ENCODE assay signal across 26 mouse cellular contexts in genomic region chr19:37921098-37921497, GRCm38 (mm10).
A peak's percentile ranks its signal among the peaks of the same experiment; 100 is the strongest.
DNase-seq lines count a peak whose midpoint lies in the region; ATAC-seq and TF ChIP-seq lines count a peak whose summit lies in the region.
"Had no signal": no experiment of that assay in that cellular context is flagged by ENCODE, and none has a peak within 500 bp of the region (broad histone marks: within the 10 kb centered on the region; RNA-seq: fewer than 3 reads in every experiment).

No protein-coding gene starts in this region.

- H3K9ac ChIP-seq in lung, postnatal 0 days (replicated peaks; ENCODE audit: low read depth): no peak overlapping the region
- no peak overlapping the region for H3K9ac ChIP-seq in midbrain, embryonic 11.5 days (ENCODE audit: low read length)
- no peak overlapping the region for H3K9ac ChIP-seq in ES-E14 (ENCODE audit: insufficient read depth, low read depth, low read length, poor library complexity, severe bottlenecking)
- no peak overlapping the region for H3K9ac ChIP-seq in intestine, embryonic 16.5 days (ENCODE audit: low read depth, low read length)
- H3K9ac ChIP-seq: embryonic facial prominence, embryonic 12.5 days; embryonic facial prominence, embryonic 15.5 days; heart, embryonic 12.5 days; heart, embryonic 15.5 days; hindbrain, embryonic 14.5 days had no signal

- no peak overlapping the region for H3K4me2 ChIP-seq in lung, postnatal 0 days (replicated peaks; ENCODE audit: low read depth, low read length)
- no peak overlapping the region for H3K4me2 ChIP-seq in midbrain, embryonic 11.5 days
- H3K4me2 ChIP-seq in intestine, embryonic 16.5 days (ENCODE audit: low read depth, low read length): no peak overlapping the region
- H3K4me2 ChIP-seq: embryonic facial prominence, embryonic 12.5 days; embryonic facial prominence, embryonic 15.5 days; heart, embryonic 12.5 days; heart, embryonic 15.5 days; hindbrain, embryonic 14.5 days had no signal

- H3K27ac ChIP-seq in lung, postnatal 0 days (ENCODE audit: low read length): no peak overlapping the region
- H3K27ac ChIP-seq in midbrain, embryonic 11.5 days (ENCODE audit: low read depth, low read length): no peak overlapping the region
- no peak overlapping the region for H3K27ac ChIP-seq in midbrain, embryonic 10.5 days (replicated peaks)
- no peak overlapping the region for H3K27ac ChIP-seq in ES-E14 (ENCODE audit: insufficient read depth, low read depth, low read length, poor library complexity, severe bottlenecking)
- H3K27ac ChIP-seq in intestine, embryonic 16.5 days (ENCODE audit: low read length): no peak overlapping the region
- H3K27ac ChIP-seq: embryonic facial prominence, embryonic 12.5 days; embryonic facial prominence, embryonic 15.5 days; heart, embryonic 15.5 days; hindbrain, embryonic 14.5 days; hindbrain, postnatal 0 days had no signal

- no peaks in the 10 kb centered on the region for H3K4me1 ChIP-seq in lung, postnatal 0 days (ENCODE audit: insufficient read depth, low read depth, low read length)
- no peaks in the 10 kb centered on the region for H3K4me1 ChIP-seq in midbrain, embryonic 11.5 days (ENCODE audit: control insufficient read depth, insufficient read depth, low read length)
- H3K4me1 ChIP-seq in midbrain, embryonic 10.5 days: peaks cover 6% of the 10 kb centered on the region; the same call in 1 of the 2 replicates
- peaks cover 2 to 3% of the 10 kb centered on the region in 2 experiments; a peak in 2 of 4 replicates for H3K4me1 ChIP-seq in ES-E14 (ENCODE audit: control insufficient read depth in 2 of 2, insufficient read depth in 2 of 2, low read length in 2 of 2, poor library complexity in 1 of 2)
- H3K4me1 ChIP-seq in intestine, embryonic 16.5 days (ENCODE audit: control insufficient read depth, insufficient read depth, low read length): no peaks in the 10 kb centered on the region
- H3K4me1 ChIP-seq: embryonic facial prominence, embryonic 15.5 days had no signal

- ATAC-seq in lung, postnatal 0 days: peak; percentile 54
- no peak for ATAC-seq in midbrain, embryonic 11.5 days (ENCODE audit: low FRiP score)
- no peak for ATAC-seq in monocyte, adult 5-6 weeks (replicated peaks; ENCODE audit: insufficient number of reproducible peaks, low FRiP score, low TSS enrichment, poor library complexity, severe bottlenecking)
- ATAC-seq in intestine, embryonic 16.5 days: no peak
- ATAC-seq: CD4-positive, CD25-positive, alpha-beta regulatory T cell, adult 4 months; hindbrain, postnatal 0 days; inflammation-experienced regulatory T-cells, adult 6 months had no signal

- no peak for TF ChIP-seq CTCF in lung, postnatal 0 days (IDR thresholded peaks at IDR 0.05)

- H3K27me3 ChIP-seq in lung, postnatal 0 days (replicated peaks; ENCODE audit: insufficient read depth, low read length): no peaks in the 10 kb centered on the region
- no peaks in the 10 kb centered on the region for H3K27me3 ChIP-seq in midbrain, embryonic 11.5 days (ENCODE audit: control insufficient read depth, insufficient read depth, low read length)
- H3K27me3 ChIP-seq in midbrain, embryonic 10.5 days (ENCODE audit: low read depth, poor library complexity, severe bottlenecking): no peaks in the 10 kb centered on the region; the same call in none of the 2 replicates
- H3K27me3 ChIP-seq in intestine, embryonic 16.5 days (replicated peaks; ENCODE audit: control insufficient read depth, insufficient read depth, low read length): no peaks in the 10 kb centered on the region
- H3K27me3 ChIP-seq: embryonic facial prominence, embryonic 12.5 days; embryonic facial prominence, embryonic 15.5 days; heart, embryonic 12.5 days; heart, embryonic 15.5 days had no signal

- no peak overlapping the region for H3K4me3 ChIP-seq in lung, postnatal 0 days (ENCODE audit: low read depth, low read length)
- H3K4me3 ChIP-seq in midbrain, embryonic 11.5 days (ENCODE audit: low read depth, low read length): no peak overlapping the region
- no peak overlapping the region for H3K4me3 ChIP-seq in midbrain, embryonic 10.5 days
- no peak overlapping the region for H3K4me3 ChIP-seq in ES-E14 (ENCODE audit: insufficient read depth in 1 of 2, low read depth in 1 of 2, low read length in 2 of 2, poor library complexity in 1 of 2, severe bottlenecking in 1 of 2)
- H3K4me3 ChIP-seq in intestine, embryonic 16.5 days (ENCODE audit: low read length): no peak overlapping the region
- H3K4me3 ChIP-seq: embryonic facial prominence, embryonic 12.5 days; embryonic facial prominence, embryonic 15.5 days; heart, embryonic 12.5 days; heart, embryonic 15.5 days had no signal

- H3K36me3 ChIP-seq in lung, postnatal 0 days (ENCODE audit: insufficient read depth, low read length): peaks cover 13% of the 10 kb centered on the region; the same call in 1 of the 2 replicates
- no peaks in the 10 kb centered on the region for H3K36me3 ChIP-seq in midbrain, embryonic 11.5 days (ENCODE audit: control insufficient read depth, insufficient read depth, low read length)
- H3K36me3 ChIP-seq in midbrain, embryonic 10.5 days: no peaks in the 10 kb centered on the region
- H3K36me3 ChIP-seq in ES-E14 (ENCODE audit: control insufficient read depth, insufficient read depth, low read length, poor library complexity, severe bottlenecking): peaks cover 4% of the 10 kb centered on the region; the same call in 1 of the 2 replicates
- H3K36me3 ChIP-seq in intestine, embryonic 16.5 days (ENCODE audit: control insufficient read depth, insufficient read depth, low read length): no peaks in the 10 kb centered on the region
- H3K36me3 ChIP-seq: embryonic facial prominence, embryonic 12.5 days; embryonic facial prominence, embryonic 15.5 days; heart, embryonic 12.5 days; heart, embryonic 15.5 days had no signal

- TF ChIP-seq EP300 in lung, postnatal 0 days (IDR thresholded peaks at IDR 0.05): no peak; the same call in 1 of the 2 replicates

- DNase-seq in lung, postnatal 0 days (ENCODE audit: low spot score): no peak
- no peak for DNase-seq in lung, adult 18-20 months
- DNase-seq in midbrain, embryonic 11.5 days (ENCODE audit: low spot score, missing footprints): peak; percentile 33
- DNase-seq in midbrain, embryonic 10.5 days (ENCODE audit: low spot score): no peak
- DNase-seq in ES-E14 (ENCODE audit: low read depth, low spot score) (peak; percentile 65), ZHBTc4 (ENCODE audit: low read depth, low spot score) (peak; percentile 93)
- DNase-seq: adrenal gland, adult 2 months; adrenal gland, postnatal 14 days; cerebellum, adult 11 months; cerebellum, adult 2 months; cerebellum, adult 9-11 months; cerebellum, postnatal 25 days; gastrocnemius, postnatal 25 days; heart, adult 18-20 months; heart, postnatal 14 days; heart, postnatal 4 days had no signal

- in situ Hi-C loops in ES-E14 (cut with MboI; ENCODE audit: low sequenced_read_pairs in 2 of 2, unreplicated experiment in 2 of 2): no loop called here

- WGBS in lung, postnatal 0 days: 55% methylated on average over 5 of the region's 5 CpGs
- 54% methylated on average over 5 of the region's 5 CpGs for WGBS in midbrain, embryonic 11.5 days
- 56% methylated on average over 5 of the region's 5 CpGs for WGBS in midbrain, embryonic 10.5 days
- WGBS in intestine, embryonic 16.5 days: 65% methylated on average over 5 of the region's 5 CpGs

- no peaks in the 10 kb centered on the region for H3K9me3 ChIP-seq in lung, postnatal 0 days (ENCODE audit: low read length)
- H3K9me3 ChIP-seq in midbrain, embryonic 11.5 days (ENCODE audit: control insufficient read depth, low read length): no peaks in the 10 kb centered on the region
- no peaks in the 10 kb centered on the region for H3K9me3 ChIP-seq in midbrain, embryonic 10.5 days (replicated peaks)
- no peaks in the 10 kb centered on the region for H3K9me3 ChIP-seq in ES-E14 (ENCODE audit: control insufficient read depth, insufficient read depth, low read depth, low read length)
- no peaks in the 10 kb centered on the region for H3K9me3 ChIP-seq in intestine, embryonic 16.5 days (ENCODE audit: control insufficient read depth, low read length)
- H3K9me3 ChIP-seq: embryonic facial prominence, embryonic 12.5 days; embryonic facial prominence, embryonic 15.5 days; heart, embryonic 12.5 days; heart, embryonic 15.5 days had no signal

TF ChIP-seq in ES-E14, 5 proteins besides CTCF, POLR2A, EP300 and RAD21:
- TF ChIP-seq HCFC1 (IDR thresholded peaks at IDR 0.05; ENCODE audit: borderline replicate concordance, insufficient read depth, low read length) (no peak), ZNF384 (IDR thresholded peaks at IDR 0.05; ENCODE audit: low read depth, low read length) (no peak), MAFK (IDR thresholded peaks at IDR 0.05; ENCODE audit: insufficient read depth, low read depth, low read length) (no peak), CHD2 (IDR thresholded peaks at IDR 0.05; ENCODE audit: low read depth, low read length) (0 out of 2 replicates have a peak, but pooled peaks have one; percentile 14)

Comparison
In these comparisons a context has a peak if more than half of its experiments do, and no peak if none do; other contexts are left out.
1. DNase-seq: peak in midbrain, embryonic 11.5 days (single experiment), ES-E14 (single experiment) and ZHBTc4 (single experiment); none in lung, postnatal 0 days (single experiment), lung, adult 18-20 months (0 of 2) and midbrain, embryonic 10.5 days (single experiment).